Mouse (Mus musculus) inflammation-experienced regulatory T-cells, adult 6 months (primary cell): Measurements from ENCODE around the gene Bicral. TPM values are rescaled to one million over a fixed set of nuclear protein-coding genes. Genes with fewer than 3 reads are reported as not detected.

Source experiments
- ATAC-seq: one replicate; pipeline ENCODE4 v1.8.0; 2017
- polyA plus RNA-seq, 3 experiments: library from polyadenylated mRNA; unstranded; fragments of 100-300 nt; shearing (Covaris generic); gene quantifications; one replicate each; pipeline ENCODE4 v1.2.1; 2017

Gene Bicral
- polyA plus RNA-seq, 3 experiments from 2014 or later, result 7.6 to 9.2 (median 9.1) TPM

DNA sequence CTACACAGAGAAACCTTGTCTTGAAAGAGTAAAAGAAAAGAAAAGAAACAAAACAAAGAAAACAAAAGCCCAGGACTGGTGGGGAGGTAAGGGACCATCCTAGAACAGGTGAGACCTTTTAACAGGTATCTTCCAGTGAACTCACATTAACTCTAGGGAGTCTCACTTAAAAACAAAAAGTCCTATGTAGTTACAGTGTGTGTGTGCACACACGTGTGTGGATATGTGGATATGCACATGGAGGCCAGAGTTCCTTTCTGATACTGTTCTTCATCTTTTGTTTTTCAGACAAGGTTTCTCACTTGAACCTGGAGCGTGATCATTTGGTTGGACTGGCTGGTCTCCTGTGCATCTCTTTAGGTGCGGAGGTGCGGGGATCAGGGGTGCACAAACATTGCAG is 107.7 kb downstream of the Bicral start:
- no peak for ATAC-seq

DNA sequence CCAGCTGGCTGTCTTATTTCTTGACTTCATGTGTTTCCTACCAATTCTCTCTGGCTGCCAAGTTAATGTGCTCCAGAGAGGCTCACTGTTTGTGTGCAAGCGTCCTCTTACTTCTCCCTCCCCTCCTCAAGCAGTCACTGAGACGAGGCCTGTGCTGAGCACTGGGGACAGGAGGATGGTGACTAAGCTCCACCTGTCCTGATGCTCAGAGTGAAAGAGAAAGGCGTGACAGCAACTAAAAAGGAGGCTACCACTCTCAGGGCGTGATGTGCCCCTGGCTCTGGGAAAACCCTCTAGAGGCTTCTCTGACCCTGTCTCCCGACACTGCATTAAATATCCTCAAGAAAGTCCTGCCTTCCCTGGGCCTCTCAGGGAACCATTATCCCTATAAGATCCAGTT is 109.0 kb downstream of the Bicral start:
- ATAC-seq, result no peak

Other genes with a start within 250 kb of the Bicral start
- not detected for gene Ptk7, start 229.0 kb downstream of the Bicral start, polyA plus RNA-seq
- 10 to 100 TPM in 1 of 3 experiments, 1 to 10 TPM in 2; 7.6 to 10.1 (median 9.1) TPM for gene Klc4, start 212.5 kb downstream of the Bicral start, polyA plus RNA-seq
- 10 to 100 TPM; 59.1 to 81.9 (median 60.2) TPM for gene Mrpl2, start 212.3 kb downstream of the Bicral start, polyA plus RNA-seq
- 1 to 10 TPM; 1.7 to 4.1 (median 2.5) TPM for gene Cul7, start 208.1 kb downstream of the Bicral start, polyA plus RNA-seq
- gene Rrp36, start 184.1 kb downstream of the Bicral start, polyA plus RNA-seq, result 10 to 100 TPM; 47.3 to 50.7 (median 47.7) TPM
- 100 to 1,000 TPM; 162 to 181 (median 163) TPM for gene Mea1, start 179.7 kb downstream of the Bicral start, polyA plus RNA-seq
- 10 to 100 TPM; 20.7 to 22.4 (median 21.7) TPM for gene Klhdc3, start 177.6 kb downstream of the Bicral start, polyA plus RNA-seq
- gene Ppp2r5d, start 153.4 kb downstream of the Bicral start, polyA plus RNA-seq, result 10 to 100 TPM; 23.2 to 25.5 (median 23.5) TPM
- gene Pex6, start 147.0 kb downstream of the Bicral start, polyA plus RNA-seq, result 1 to 10 TPM; 3.1 to 4.8 (median 4.6) TPM
- gene Gnmt, start 129.3 kb downstream of the Bicral start, polyA plus RNA-seq, result 1 to 10 TPM in 1 of 3 experiments, under 1 TPM in 2; 0.40 to 2.3 (median 0.72) TPM
- gene Cnpy3, start 106.3 kb downstream of the Bicral start, polyA plus RNA-seq, result 10 to 100 TPM; 19.1 to 36.3 (median 27.8) TPM
- gene Ptcra, start 94.8 kb downstream of the Bicral start, polyA plus RNA-seq, result under 1 TPM in 2 of 3 experiments, not detected in 1; 0.44 to 0.47 TPM
- 10 to 100 TPM; 16.4 to 17.9 (median 17.3) TPM for gene 2310039H08Rik, start 85.8 kb downstream of the Bicral start, polyA plus RNA-seq
- 100 to 1,000 TPM; 120 to 149 (median 139) TPM for gene Rpl7l1, start 75.8 kb downstream of the Bicral start, polyA plus RNA-seq
- gene Tbcc, start 32.2 kb upstream of the Bicral start, polyA plus RNA-seq, result 10 to 100 TPM in 1 of 3 experiments, 1 to 10 TPM in 2; 9.6 to 10.5 (median 9.9) TPM
- not detected for gene Prph2, start 52.0 kb upstream of the Bicral start, polyA plus RNA-seq
- 10 to 100 TPM; 12.1 to 19.4 (median 13.2) TPM for gene Ubr2, start 152.1 kb upstream of the Bicral start, polyA plus RNA-seq